Mouse (Mus musculus) embryonic fibroblast, embryonic 13.5 days (primary cell): ENCODE measurements around the gene Arl15. TPM values are rescaled to one million over a fixed set of nuclear protein-coding genes. Genes with fewer than 3 reads are reported as not detected.
A peak's percentile ranks its signal among the peaks of the same experiment; 100 is the strongest.

Experiments
- H3K27ac ChIP-seq: 2 replicates; pipeline ENCODE4 v1.5.1; 2012; ENCODE audit warnings: low read length, control low read depth, inconsistent platforms; ENCODE audit not compliant: insufficient read depth
- H3K4me1 ChIP-seq: 2 replicates; pipeline ENCODE4 v1.6.1; 2011; ENCODE audit warnings: low read length; ENCODE audit not compliant: control insufficient read depth, insufficient read depth
- H3K4me3 ChIP-seq: 2 replicates; pipeline ENCODE4 v1.5.1; 2011; ENCODE audit warnings: mild to moderate bottlenecking, control low read depth, low read length; ENCODE audit not compliant: insufficient read depth
- CTCF ChIP-seq: IDR thresholded peaks from 2 replicates; pipeline ENCODE4 v1.5.1; 2011; ENCODE audit warnings: mild to moderate bottlenecking, control low read depth, low read length, moderate library complexity, borderline replicate concordance; ENCODE audit not compliant: insufficient read depth
- POLR2A ChIP-seq: IDR thresholded peaks from 2 replicates; pipeline ENCODE4 v1.6.1; 2011; ENCODE audit warnings: low read depth, mild to moderate bottlenecking, control low read depth, low read length, moderate library complexity
- polyA plus RNA-seq: library from polyadenylated mRNA; stranded (reverse); fragments of >200 nt; gene quantifications from 2 replicates; pipeline ENCODE4 v1.2.4, GENCODE M21; 2011; ENCODE audit warnings: low read depth; ENCODE audit not compliant: missing spikeins, insufficient read length

Arl15 gene
- polyA plus RNA-seq, 1 experiment: 26.9 TPM

DNA sequence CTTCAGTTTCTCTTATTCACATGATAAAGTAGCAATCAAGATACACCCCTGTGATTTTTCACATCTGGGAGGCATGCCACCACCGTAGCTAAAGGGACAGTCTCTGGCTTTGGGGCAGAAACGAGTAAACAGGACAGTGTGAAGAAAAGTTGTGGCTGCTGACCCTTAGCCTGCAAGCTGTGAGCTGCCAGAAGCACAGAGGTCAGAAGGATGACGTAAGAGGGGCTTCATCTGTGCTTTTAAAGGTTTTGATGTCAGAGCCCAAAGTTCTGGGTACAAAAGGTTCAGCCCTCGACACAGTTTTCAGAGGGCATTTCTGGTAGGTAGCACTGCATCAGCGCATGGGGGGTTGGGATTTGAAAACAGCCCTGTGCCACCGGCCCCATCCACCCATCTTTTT is 266.0 kb downstream of the Arl15 start:
- Histone ChIP-seq H3K27ac (no peak overlapping the region), H3K4me1 (peaks cover 7% of the 10 kb centered on the region), H3K4me3 (no peak overlapping the region)
- TF ChIP-seq CTCF (no peak), POLR2A (no peak)

GRCm38 (mm10) chr13:114061234-114061633 is 266.9 kb downstream of the Arl15 start:
- H3K4me1 ChIP-seq: peaks cover 7% of the 10 kb centered on the region
- TF ChIP-seq CTCF: no peak
- TF ChIP-seq POLR2A: no peak
- no peak overlapping the region for H3K4me3 ChIP-seq
- peak overlapping the region; percentile 88 for H3K27ac ChIP-seq

DNA sequence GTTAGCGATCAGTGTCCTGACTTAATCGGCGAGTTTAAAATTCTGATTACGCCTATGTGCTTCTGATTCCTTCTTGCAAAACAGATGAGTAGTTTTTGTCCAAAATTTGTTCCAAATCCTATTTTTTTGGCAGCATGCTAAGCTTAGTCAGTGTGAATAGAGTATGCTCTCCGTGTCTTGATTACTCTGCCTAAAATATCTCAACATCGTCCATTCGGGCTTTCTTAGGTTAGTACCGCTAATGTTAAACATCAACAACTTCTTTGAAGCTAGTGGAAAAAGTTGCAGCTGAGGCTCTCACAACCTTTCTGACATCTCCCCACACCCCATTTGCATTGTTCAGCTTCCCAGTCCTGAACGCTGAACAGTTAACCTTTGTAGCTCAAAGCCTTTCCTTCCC is 269.8 kb downstream of the Arl15 start:
- no peak overlapping the region for H3K4me3 ChIP-seq

GRCm38 (mm10) chr13:114065012-114065411 is 270.7 kb downstream of the Arl15 start:
- peaks cover 7% of the 10 kb centered on the region for H3K4me1 ChIP-seq
- H3K4me3 ChIP-seq: no peak overlapping the region
- no peak overlapping the region for H3K27ac ChIP-seq
- TF ChIP-seq POLR2A: no peak
- no peak for TF ChIP-seq CTCF

More for the DNA sequence above, 269.8 kb downstream of the Arl15 start:
- H3K4me1 ChIP-seq: peaks cover 7% of the 10 kb centered on the region
- no peak overlapping the region for H3K27ac ChIP-seq
- TF ChIP-seq POLR2A (no peak), CTCF (no peak)

DNA sequence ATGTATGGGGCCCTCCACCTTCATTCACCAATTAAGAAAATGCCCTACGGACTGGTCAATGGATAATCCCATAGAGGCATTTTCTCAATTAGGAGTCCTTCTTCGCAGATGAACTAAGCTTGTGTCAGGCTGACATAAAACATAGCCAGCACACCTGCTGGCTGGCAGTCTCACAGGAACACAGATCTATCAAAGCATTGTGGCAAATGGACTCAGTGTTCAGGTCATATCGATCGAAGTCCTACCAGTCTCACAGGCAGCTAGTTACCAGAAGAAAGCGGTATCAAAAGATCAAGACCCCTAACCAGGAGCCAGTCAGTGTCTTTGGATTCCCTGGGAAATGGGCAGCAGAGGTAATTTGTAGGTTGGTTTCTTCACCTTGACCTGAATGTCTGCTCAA is 274.1 kb downstream of the Arl15 start:
- Histone ChIP-seq H3K4me3 (no peak overlapping the region), H3K27ac (no peak overlapping the region), H3K4me1 (no peaks in the 10 kb centered on the region)
- TF ChIP-seq POLR2A: no peak
- TF ChIP-seq CTCF: no peak

DNA sequence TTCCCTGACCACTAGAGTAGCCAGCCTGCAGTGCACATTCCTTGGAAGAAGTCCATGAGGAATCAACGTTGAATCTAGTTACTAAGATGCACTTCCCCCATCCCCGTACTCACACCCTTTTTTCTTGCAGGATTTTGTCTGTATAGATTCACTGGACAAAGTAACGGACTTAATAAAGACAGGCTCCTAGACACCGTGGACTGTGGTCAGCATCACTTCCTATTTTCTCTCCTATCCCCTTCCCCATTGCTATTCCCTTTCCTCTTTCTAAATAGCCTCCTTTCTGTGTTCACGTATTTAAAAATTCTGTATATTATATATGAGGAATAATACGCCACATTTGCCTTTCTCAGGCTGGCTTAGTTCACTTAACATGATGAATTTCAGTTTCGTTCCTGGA is 277.1 kb downstream of the Arl15 start:
- no peaks in the 10 kb centered on the region for H3K4me1 ChIP-seq
- no peak overlapping the region for H3K4me3 ChIP-seq
- no peak overlapping the region for H3K27ac ChIP-seq
- TF ChIP-seq CTCF: no peak
- no peak for TF ChIP-seq POLR2A

- TF ChIP-seq POLR2A: no peak
- TF ChIP-seq CTCF: no peak
- Histone ChIP-seq H3K27ac (no peak overlapping the region), H3K4me1 (peaks cover 3% of the 10 kb centered on the region), H3K4me3 (no peak overlapping the region)
Measured at GRCm38 (mm10) chr13:114074471-114074870, 280.2 kb downstream of the Arl15 start.

- Histone ChIP-seq H3K4me3 (no peak overlapping the region), H3K27ac (no peak overlapping the region), H3K4me1 (peaks cover 3% of the 10 kb centered on the region)
- TF ChIP-seq POLR2A (no peak), CTCF (no peak)
Measured at GRCm38 (mm10) chr13:114075724-114076384, 281.5 kb downstream of the Arl15 start.

GRCm38 (mm10) chr13:114077181-114077580 is 282.9 kb downstream of the Arl15 start:
- Histone ChIP-seq H3K4me3 (no peak overlapping the region), H3K27ac (no peak overlapping the region), H3K4me1 (peaks cover 3% of the 10 kb centered on the region)
- no peak for TF ChIP-seq CTCF
- TF ChIP-seq POLR2A: no peak

- H3K4me3 ChIP-seq: no peak overlapping the region
- TF ChIP-seq CTCF (no peak), POLR2A (no peak)
- H3K27ac ChIP-seq: no peak overlapping the region
- H3K4me1 ChIP-seq: peaks cover 3% of the 10 kb centered on the region
Measured at GRCm38 (mm10) chr13:114077584-114078270, 283.4 kb downstream of the Arl15 start.
